Mouse (Mus musculus): ENCODE data around the gene Nptx2. TPM values are rescaled to one million over a fixed set of nuclear protein-coding genes. Genes with fewer than 3 reads are reported as not detected.

Gene Nptx2
- total RNA-seq, 2 experiments from 2014 or later, result not detected

GRCm38 (mm10) chr5:144565739-144566138, 20.0 kb downstream of the Nptx2 start:
- no peak for ATAC-seq (ENCODE audit: poor library complexity, severe bottlenecking)

DNA sequence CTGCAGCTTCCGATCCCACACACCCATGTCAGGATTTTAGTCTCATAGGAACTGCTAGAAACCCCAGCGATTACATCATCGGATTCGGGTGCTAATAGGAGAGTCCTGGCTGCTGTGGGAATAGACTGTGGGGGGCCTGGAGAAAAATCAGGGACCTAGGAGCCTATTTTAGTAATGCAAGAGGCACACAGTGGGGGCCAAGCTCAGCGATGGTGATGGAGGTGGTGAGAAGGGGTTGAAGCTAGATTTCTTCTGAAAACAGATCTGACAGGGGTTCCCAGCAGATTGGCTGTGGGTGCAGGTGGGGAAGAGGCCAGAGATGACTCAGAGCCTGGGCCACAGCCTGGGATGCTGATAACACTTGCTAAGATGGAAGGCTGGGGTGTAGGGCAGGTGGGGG, 39.4 kb downstream of the Nptx2 start:
- ATAC-seq (ENCODE audit: poor library complexity, severe bottlenecking), result no peak

GRCm38 (mm10) chr5:144591248-144591880, 45.7 kb downstream of the Nptx2 start:
- ATAC-seq (ENCODE audit: poor library complexity, severe bottlenecking), result no peak

DNA sequence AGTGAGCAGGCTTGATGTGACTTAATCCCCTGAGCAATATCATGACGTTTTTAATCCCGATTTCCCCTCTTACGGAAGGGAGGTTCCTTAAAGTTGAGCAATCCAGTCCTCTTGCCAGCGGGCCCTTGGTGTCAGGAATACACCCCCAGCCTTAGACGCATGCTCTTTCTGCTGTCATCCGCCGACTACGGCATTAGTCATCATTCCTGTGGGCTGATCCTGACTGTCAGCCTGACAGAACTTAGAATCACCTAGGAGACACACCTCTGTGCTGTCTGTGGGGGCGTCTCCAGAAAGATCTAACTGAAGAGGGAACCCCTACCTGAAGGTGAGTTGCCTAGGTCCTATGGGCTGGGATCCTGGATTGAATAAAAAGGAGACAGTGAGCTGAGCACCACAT, 49.1 kb downstream of the Nptx2 start:
- ATAC-seq (ENCODE audit: poor library complexity, severe bottlenecking), result no peak

Other genes starting within 250 kb of the Nptx2 start
- gene Baiap2l1, start 187.8 kb upstream of the Nptx2 start, total RNA-seq (2015), result not detected in 2 replicates
- not detected in 2 replicates for gene Baiap2l1, start 187.8 kb upstream of the Nptx2 start, total RNA-seq (2017)
- gene Tmem130, start 215.9 kb downstream of the Nptx2 start, total RNA-seq (2015), result not detected in 2 replicates
- not detected in 2 replicates for gene Tmem130, start 215.9 kb downstream of the Nptx2 start, total RNA-seq (2017)
- gene Trrap, start 221.8 kb downstream of the Nptx2 start, total RNA-seq (2015), result 52.9 and 55.2 TPM in 2 replicates
- 32.1 and 56.3 TPM in 2 replicates for gene Trrap, start 221.8 kb downstream of the Nptx2 start, total RNA-seq (2017)

Data from megakaryocyte, adult 5-6 weeks (primary cell).